Mouse (Mus musculus): ENCODE results near the gene Spcs2.

Spcs2 gene

GRCm38 (mm10) chr7:99863362-99863761, at the start of gene Spcs2:
Spcs2 (minus strand) TSS chr7:99863462.
- ChIA-PET CTCF (interaction anchor here in 3 of 4 experiments (0.6 to 1.1 kb wide), 3 partner anchors 13 to 140 kb away, joined by 3 to 4 read pairs (median 3); no protein-coding TSS in a partner anchor), POLR2A (interaction anchor here in 1 of 4 experiments (1.2 to 2.4 kb wide), 2 partner anchors 12 to 236 kb away, joined by 3 to 10 read pairs; partner anchors contain the start of gene Tpbgl)

GRCm38 (mm10) chr7:99911038-99911437, 47.8 kb upstream of the Spcs2 start:
- ChIA-PET POLR2A (interaction anchor here in 1 of 4 experiments (1.3 to 1.6 kb wide), 2 partner anchors 16 to 248 kb away, joined by 3 to 4 read pairs; partner anchors contain the start of gene Lipt2), CTCF (interaction anchor here in 3 of 4 experiments (0.6 to 1.2 kb wide), 4 partner anchors 9 to 411 kb away, joined by 3 to 4 read pairs (median 4); no protein-coding TSS in a partner anchor)

GRCm38 (mm10) chr7:99907463-99907862, 44.2 kb upstream of the Spcs2 start:
- POLR2A ChIA-PET, result interaction anchor here in 2 of 4 experiments (0.6 to 1.4 kb wide), 3 partner anchors 9 to 73 kb away, joined by 3 to 4 read pairs (median 3); no protein-coding TSS in a partner anchor
- CTCF ChIA-PET, result interaction anchor here in 3 of 4 experiments (1.0 to 2.3 kb wide), 5 partner anchors 9 to 248 kb away, joined by 3 to 9 read pairs (median 3); no protein-coding TSS in a partner anchor

GRCm38 (mm10) chr7:99906346-99906745, 43.1 kb upstream of the Spcs2 start:
- CTCF ChIA-PET, result interaction anchor here in 1 of 4 experiments (1.1 kb wide), 1 partner anchor 10 kb away, joined by 5 read pairs; no protein-coding TSS in a partner anchor
- POLR2A ChIA-PET, result interaction anchor here in 1 of 4 experiments (0.7 to 1.4 kb wide), 3 partner anchors 9 to 1110 kb away, joined by 3 to 4 read pairs (median 3); no protein-coding TSS in a partner anchor

- POLR2A ChIA-PET, result interaction anchor here in 2 of 4 experiments (0.6 to 2.0 kb wide), 7 partner anchors 9 to 1258 kb away, joined by 3 to 5 read pairs (median 3); partner anchors contain the start of gene Xrra1 (in 1 of the 2)
- CTCF ChIA-PET, result interaction anchor here (0.6 to 1.8 kb wide), 6 partner anchors 12 to 256 kb away, joined by 3 to 8 read pairs (median 4); no protein-coding TSS in a partner anchor
Observed at GRCm38 (mm10) chr7:99904421-99905005, 41.3 kb upstream of the Spcs2 start.

DNA sequence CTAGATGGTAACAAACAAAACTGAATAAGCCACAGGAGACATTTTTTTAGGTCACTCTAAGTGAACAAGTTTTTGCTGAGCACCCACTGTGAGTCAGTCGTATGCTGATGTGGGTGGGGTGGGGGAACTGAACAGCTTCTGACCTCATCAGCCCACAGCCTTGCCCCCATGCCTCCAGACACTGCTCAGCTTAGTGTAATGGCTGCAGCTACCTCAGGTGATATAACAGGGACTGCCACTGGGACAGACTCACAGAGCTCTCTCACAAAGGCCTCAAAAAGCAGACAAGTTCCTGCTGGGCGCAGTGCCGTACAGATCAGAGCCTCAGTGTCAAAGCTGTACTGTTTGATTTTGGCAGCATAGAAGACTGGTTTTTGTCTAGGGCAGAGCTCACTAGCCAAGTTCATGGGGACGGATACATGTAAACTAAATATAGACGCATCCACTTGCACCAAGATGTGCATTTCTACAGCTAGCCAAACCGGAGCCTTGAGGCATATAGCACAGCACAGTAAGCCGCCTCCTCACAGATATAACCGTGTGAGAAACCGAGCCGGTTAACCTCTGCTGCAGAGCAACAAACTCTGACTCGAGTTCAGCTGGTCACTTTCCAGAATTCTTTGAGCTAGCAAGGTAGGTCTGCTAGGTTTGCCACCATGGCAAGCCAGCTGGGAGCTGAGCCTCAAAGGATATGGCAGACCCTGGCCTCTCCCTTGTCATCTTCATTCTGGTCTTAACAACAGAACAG, 39.8 kb upstream of the Spcs2 start:
- CTCF ChIA-PET, result interaction anchor here in 3 of 4 experiments (0.6 to 2.5 kb wide), 7 partner anchors 10 to 657 kb away, joined by 3 to 6 read pairs (median 5); no protein-coding TSS in a partner anchor
- POLR2A ChIA-PET, result interaction anchor here in 3 of 4 experiments (0.6 to 2.0 kb wide), 9 partner anchors 14 to 421 kb away, joined by 3 to 5 read pairs (median 3); partner anchors contain the start of gene Xrra1 (in 1 of the 3)

DNA sequence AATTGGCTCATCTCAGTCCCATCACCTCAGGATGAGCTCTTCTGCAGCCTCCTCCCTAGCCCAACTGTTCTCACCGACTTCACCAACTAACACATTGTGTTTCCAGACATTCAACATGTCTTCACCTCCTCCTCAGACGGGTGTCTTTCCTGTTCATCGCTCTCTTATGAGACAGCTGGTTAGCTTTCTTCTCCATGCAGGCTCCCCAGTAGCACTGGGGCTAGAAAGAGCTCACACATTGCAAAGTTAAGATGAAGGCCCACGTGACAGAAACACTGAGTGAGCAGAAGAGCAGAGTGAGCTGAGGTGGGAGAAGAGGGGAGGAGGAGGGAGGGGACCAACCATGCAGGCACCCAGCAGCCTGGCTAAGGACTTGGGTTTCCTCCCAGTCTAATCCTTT, 38.9 kb upstream of the Spcs2 start:
- POLR2A ChIA-PET, result interaction anchor here in 3 of 4 experiments (0.6 to 1.5 kb wide), 6 partner anchors 13 to 501 kb away, joined by 3 to 5 read pairs (median 3); no protein-coding TSS in a partner anchor
- CTCF ChIA-PET, result interaction anchor here (0.5 to 2.5 kb wide), 8 partner anchors 9 to 79 kb away, joined by 3 to 6 read pairs (median 4); no protein-coding TSS in a partner anchor

GRCm38 (mm10) chr7:99896905-99897304, 33.6 kb upstream of the Spcs2 start:
- ChIA-PET POLR2A (no interaction called here), CTCF (interaction anchor here in 1 of 4 experiments (1.4 kb wide), 1 partner anchor 21 kb away, joined by 4 read pairs; no protein-coding TSS in a partner anchor)

DNA sequence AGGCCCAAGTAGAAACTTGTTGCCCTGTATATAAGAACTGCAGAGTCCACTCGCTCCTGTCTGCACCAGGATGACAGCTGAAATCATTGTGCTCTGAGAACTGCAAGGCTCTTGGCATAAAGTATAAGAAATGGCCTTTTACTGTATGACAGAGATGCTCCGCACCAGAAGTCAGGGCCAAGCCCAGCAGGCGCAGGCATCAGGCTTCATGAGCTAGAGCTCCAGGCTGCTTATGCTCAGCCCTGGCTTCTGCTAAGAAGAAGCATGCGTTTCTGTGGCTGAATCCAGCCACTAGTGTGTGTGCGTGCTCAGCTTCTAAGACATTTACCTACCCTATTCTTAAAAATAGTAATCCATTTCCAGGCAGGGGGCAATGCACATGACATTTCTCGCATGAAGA, 31.2 kb upstream of the Spcs2 start:
- ChIA-PET POLR2A (interaction anchor here in 1 of 4 experiments (1.6 kb wide), 1 partner anchor 17 kb away, joined by 4 read pairs; no protein-coding TSS in a partner anchor), CTCF (interaction anchor here in 1 of 4 experiments (1.7 kb wide), 1 partner anchor 18 kb away, joined by 8 read pairs; no protein-coding TSS in a partner anchor)

DNA sequence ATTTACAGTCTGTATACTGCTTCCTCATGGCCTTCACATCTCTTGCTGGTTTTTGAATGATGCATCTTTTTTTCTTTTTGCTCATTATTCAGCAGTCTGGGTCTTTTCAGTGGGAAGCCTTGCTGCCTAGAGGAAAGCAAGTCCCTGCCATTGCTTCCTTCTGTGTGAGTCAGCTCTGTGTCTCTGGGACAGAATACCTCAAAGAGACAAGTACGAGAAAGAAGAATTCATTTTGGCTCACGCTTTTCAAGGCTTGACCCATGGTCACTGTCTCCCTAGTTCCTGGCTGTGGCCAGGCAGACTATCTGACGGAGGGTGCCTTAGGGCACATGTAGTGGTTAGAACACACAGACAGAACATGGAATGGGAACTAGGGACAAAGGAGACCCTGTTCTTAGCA, 30.7 kb upstream of the Spcs2 start:
- ChIA-PET POLR2A (interaction anchor here in 1 of 4 experiments (1.6 kb wide), 1 partner anchor 17 kb away, joined by 4 read pairs; no protein-coding TSS in a partner anchor), CTCF (interaction anchor here in 2 of 4 experiments (0.7 to 1.7 kb wide), 2 partner anchors 17 to 18 kb away, joined by 3 to 8 read pairs; no protein-coding TSS in a partner anchor)

- CTCF ChIA-PET, result interaction anchor here in 2 of 4 experiments (0.6 to 1.2 kb wide), 3 partner anchors 274 to 974 kb away, joined by 3 to 13 read pairs (median 5); no protein-coding TSS in a partner anchor
- POLR2A ChIA-PET, result interaction anchor here in 2 of 4 experiments (0.7 kb wide), 2 partner anchors 19 to 1090 kb away, joined by 3 read pairs; no protein-coding TSS in a partner anchor
Observed at GRCm38 (mm10) chr7:99892351-99892750, 29.1 kb upstream of the Spcs2 start.

DNA sequence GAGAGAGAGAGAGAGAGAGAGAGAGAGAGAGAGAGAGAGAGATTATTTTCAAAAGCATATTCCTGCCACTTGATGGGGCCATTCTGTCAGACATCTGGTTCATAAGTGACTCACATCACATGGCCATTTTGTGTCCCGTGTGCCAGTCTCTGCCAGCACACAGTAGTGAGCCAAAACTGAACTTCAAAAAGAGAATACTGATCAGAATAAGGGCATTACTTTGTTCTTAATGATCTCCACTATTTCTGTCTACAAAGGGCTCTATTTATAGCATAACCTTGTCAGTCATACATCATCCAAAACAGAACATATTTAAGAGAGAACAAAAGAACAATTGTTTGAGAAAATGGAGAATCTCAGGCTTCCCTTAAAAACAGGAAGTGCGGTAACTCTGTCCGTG, 28.2 kb upstream of the Spcs2 start:
- POLR2A ChIA-PET, result no interaction called here
- CTCF ChIA-PET, result interaction anchor here in 1 of 4 experiments (0.7 kb wide), 1 partner anchor 90 kb away, joined by 17 read pairs; no protein-coding TSS in a partner anchor

GRCm38 (mm10) chr7:99890168-99890755, 27.0 kb upstream of the Spcs2 start:
- POLR2A ChIA-PET, result interaction anchor here in 1 of 4 experiments (1.2 kb wide), 1 partner anchor 8 kb away, joined by 3 read pairs; no protein-coding TSS in a partner anchor
- CTCF ChIA-PET, result interaction anchor here in 2 of 4 experiments (0.7 to 1.2 kb wide), 2 partner anchors 14 kb away, joined by 4 read pairs; no protein-coding TSS in a partner anchor

- POLR2A ChIA-PET, result interaction anchor here in 2 of 4 experiments (1.0 to 1.2 kb wide), 2 partner anchors 9 to 13 kb away, joined by 3 read pairs; no protein-coding TSS in a partner anchor
Observed at GRCm38 (mm10) chr7:99889175-99889880, 26.1 kb upstream of the Spcs2 start.

GRCm38 (mm10) chr7:99887743-99888142, 24.5 kb upstream of the Spcs2 start:
- CTCF ChIA-PET, result interaction anchor here in 2 of 4 experiments (1.6 to 2.4 kb wide), 2 partner anchors 12 to 74 kb away, joined by 3 to 13 read pairs; no protein-coding TSS in a partner anchor
- POLR2A ChIA-PET, result interaction anchor here in 1 of 4 experiments (1.7 kb wide), 1 partner anchor 12 kb away, joined by 4 read pairs; no protein-coding TSS in a partner anchor

More at GRCm38 (mm10) chr7:99889175-99889880, 26.1 kb upstream of the Spcs2 start:
- CTCF ChIA-PET, result interaction anchor here in 1 of 4 experiments (0.7 kb wide), 1 partner anchor 13 kb away, joined by 4 read pairs; no protein-coding TSS in a partner anchor

- POLR2A ChIA-PET, result interaction anchor here in 2 of 4 experiments (0.6 to 1.7 kb wide), 3 partner anchors 13 to 605 kb away, joined by 3 to 4 read pairs (median 3); no protein-coding TSS in a partner anchor
- CTCF ChIA-PET, result interaction anchor here (0.9 to 2.5 kb wide), 4 partner anchors 11 to 74 kb away, joined by 3 to 13 read pairs (median 8); no protein-coding TSS in a partner anchor
Observed at GRCm38 (mm10) chr7:99887230-99887735, 24.0 kb upstream of the Spcs2 start.
